Mouse (Mus musculus) spleen, postnatal 0 days (tissue): ENCODE measurements around the gene 9230112D13Rik. TPM values are rescaled to one million over a fixed set of nuclear protein-coding genes. Genes with fewer than 3 reads are reported as not detected.

ENCODE experiments used
- polyA plus RNA-seq: library from polyadenylated mRNA; unstranded; fragments of >200 nt; fragmentation: Nextera tagmentation; extraction: Ambion mirVana; gene quantifications from 2 replicates; pipeline ENCODE4 v1.2.1, GENCODE M21; 2015

Gene 9230112D13Rik
- polyA plus RNA-seq, result not detected in 2 replicates

DNA sequence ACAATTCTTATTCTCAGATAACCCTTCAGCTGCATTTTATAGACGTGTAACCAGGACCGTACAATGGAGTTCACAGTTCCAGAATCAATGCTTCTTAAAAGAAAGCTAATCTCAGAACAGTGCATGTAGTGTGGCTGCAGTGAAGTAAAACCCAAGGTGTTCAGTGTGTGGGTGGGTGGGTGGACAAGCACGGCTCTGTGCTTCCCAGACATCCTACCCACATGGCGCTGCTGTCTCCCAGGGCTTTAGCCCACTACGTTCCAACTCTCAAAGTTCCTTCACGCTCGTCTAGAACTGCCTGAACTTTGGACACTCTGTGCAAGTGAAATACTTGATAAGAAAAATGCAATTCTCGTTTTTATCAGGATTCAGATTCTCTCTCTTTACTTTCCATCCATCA, at the start of gene 9230112D13Rik:
Gene 9230112D13Rik (minus strand): TSS at position 101 of the 400 bp plus-strand sequence.

GRCm38 (mm10) chr14:34503325-34503647, 19.3 kb downstream of the 9230112D13Rik start, which contains the start of gene Bmpr1a:
TSS of gene Bmpr1a (minus strand) at chr14:34503341.

Other genes starting within 250 kb of the 9230112D13Rik start
- 7.3 and 9.5 TPM in 2 replicates for gene Shld2, start 212.3 kb downstream of the 9230112D13Rik start, polyA plus RNA-seq
- gene Glud1, start 212.1 kb downstream of the 9230112D13Rik start, polyA plus RNA-seq, result 30.9 and 38.6 TPM in 2 replicates
- gene Fam25c, start 167.4 kb downstream of the 9230112D13Rik start, polyA plus RNA-seq, result not detected in 2 replicates
- 0.51 and 0.63 TPM in 2 replicates for gene Sncg, start 148.0 kb downstream of the 9230112D13Rik start, polyA plus RNA-seq
- gene Mmrn2, start 147.3 kb downstream of the 9230112D13Rik start, polyA plus RNA-seq, result 5.4 and 6.2 TPM in 2 replicates
- 5.1 and 7.3 TPM in 2 replicates for gene Bmpr1a, start 19.5 kb downstream of the 9230112D13Rik start, polyA plus RNA-seq
- 0.10 and 0.16 TPM in 2 replicates for gene Ldb3, start 65.9 kb upstream of the 9230112D13Rik start, polyA plus RNA-seq
- gene Opn4, start 77.3 kb upstream of the 9230112D13Rik start, polyA plus RNA-seq, result not detected in 2 replicates
- 34.2 and 35.6 TPM in 2 replicates for gene Wapl, start 151.1 kb upstream of the 9230112D13Rik start, polyA plus RNA-seq